In genomic region chr9:107463509-107463908, GRCm38 (mm10) we compare ENCODE assay signal across 9 mouse cellular contexts.
A peak's percentile ranks its signal among the peaks of the same experiment; 100 is the strongest.
DNase-seq lines count a peak whose midpoint lies in the region; ATAC-seq and TF ChIP-seq lines count a peak whose summit lies in the region.
"Had no signal": no experiment of that assay in that cellular context is flagged by ENCODE, and none has a peak within 500 bp of the region (broad histone marks: within the 10 kb centered on the region; RNA-seq: fewer than 3 reads in every experiment).

No protein-coding gene starts in this region.

- WGBS in forebrain, embryonic 10.5 days = 16% methylated on average over 7 of the region's 7 CpGs
- WGBS in heart, embryonic 13.5 days = 6% methylated on average over 7 of the region's 7 CpGs
- WGBS in kidney, postnatal 0 days = 12% methylated on average over 7 of the region's 7 CpGs
- 10% methylated on average over 7 of the region's 7 CpGs for WGBS in liver, embryonic 11.5 days
- whole genome bisulfite sequencing in neural tube, embryonic 11.5 days = 13% methylated on average over 7 of the region's 7 CpGs
- WGBS in stomach, postnatal 0 days = 20% methylated on average over 7 of the region's 7 CpGs

- no peak for TF ChIP-seq EP300 in stomach, postnatal 0 days (optimal IDR thresholded peaks at IDR 0.05)

- peak; percentile 59; the same call in 1 of the 2 replicates for ATAC-seq in heart, embryonic 13.5 days (ENCODE audit: extremely low read depth, insufficient number of reproducible peaks, low FRiP score, low TSS enrichment)
- ATAC-seq in kidney, postnatal 0 days (replicated peaks; ENCODE audit: low FRiP score, low read depth) = peak; percentile 74
- peak; percentile 69 for ATAC-seq in liver, embryonic 11.5 days (replicated peaks; ENCODE audit: low FRiP score)
- ATAC-seq in neural tube, embryonic 11.5 days (ENCODE audit: insufficient read depth, low FRiP score, low TSS enrichment) = peak; percentile 65
- peak; percentile 74 for ATAC-seq in stomach, postnatal 0 days (ENCODE audit: low FRiP score, low TSS enrichment)

- no peak for TF ChIP-seq POLR2A in brain, embryonic 14.5 days (IDR thresholded peaks at IDR 0.05; ENCODE audit: borderline replicate concordance, extremely low read depth, insufficient read depth, insufficient read length, poor library complexity, severe bottlenecking)

- H3K9ac ChIP-seq in heart, embryonic 13.5 days = 0 out of 2 replicates have a peak overlapping the region, but pooled peaks have one; percentile 39
- H3K9ac ChIP-seq in kidney, postnatal 0 days (ENCODE audit: low read depth, low read length) = no peak overlapping the region
- no peak overlapping the region for H3K9ac ChIP-seq in liver, embryonic 11.5 days (ENCODE audit: low read depth, low read length)
- H3K9ac ChIP-seq in neural tube, embryonic 11.5 days (ENCODE audit: low read length) = no peak overlapping the region
- H3K9ac ChIP-seq in stomach, postnatal 0 days (ENCODE audit: low read length) = no peak overlapping the region
- H3K9ac ChIP-seq: embryonic facial prominence, embryonic 13.5 days had no signal

- H3K27me3 ChIP-seq in forebrain, embryonic 10.5 days (ENCODE audit: poor library complexity, severe bottlenecking) = peaks cover 50% of the 10 kb centered on the region
- no peaks in the 10 kb centered on the region for H3K27me3 ChIP-seq in heart, embryonic 13.5 days (replicated peaks)
- no peaks in the 10 kb centered on the region for H3K27me3 ChIP-seq in kidney, postnatal 0 days (ENCODE audit: insufficient read depth, low read length)
- H3K27me3 ChIP-seq in liver, embryonic 11.5 days (replicated peaks; ENCODE audit: control insufficient read depth, insufficient read depth, low read length) = peaks cover 13% of the 10 kb centered on the region
- 0 out of 2 replicates have a peak, but pooled peaks cover 3% of the 10 kb centered on the region for H3K27me3 ChIP-seq in neural tube, embryonic 11.5 days (ENCODE audit: control insufficient read depth, insufficient read depth, low read length)
- H3K27me3 ChIP-seq in stomach, postnatal 0 days (ENCODE audit: control insufficient read depth, insufficient read depth, low read length) = no peaks in the 10 kb centered on the region

- TF ChIP-seq CTCF in brain, embryonic 14.5 days (IDR thresholded peaks at IDR 0.05; ENCODE audit: borderline replicate concordance, extremely low read depth, insufficient read depth, insufficient read length) = peak; percentile 92
- peak; percentile 93 for TF ChIP-seq CTCF in kidney, postnatal 0 days (IDR thresholded peaks at IDR 0.05; ENCODE audit: low read depth)
- peak; percentile 93 for TF ChIP-seq CTCF in stomach, postnatal 0 days (IDR thresholded peaks at IDR 0.05; ENCODE audit: low read depth)

- H3K36me3 ChIP-seq in forebrain, embryonic 10.5 days (replicated peaks) = no peaks in the 10 kb centered on the region
- H3K36me3 ChIP-seq in heart, embryonic 13.5 days = no peaks in the 10 kb centered on the region
- no peaks in the 10 kb centered on the region for H3K36me3 ChIP-seq in kidney, postnatal 0 days (ENCODE audit: insufficient read depth, low read length)
- no peaks in the 10 kb centered on the region for H3K36me3 ChIP-seq in liver, embryonic 11.5 days (ENCODE audit: control insufficient read depth, insufficient read depth, low read length)
- H3K36me3 ChIP-seq in neural tube, embryonic 11.5 days (ENCODE audit: control insufficient read depth, insufficient read depth, low read length) = no peaks in the 10 kb centered on the region
- no peaks in the 10 kb centered on the region for H3K36me3 ChIP-seq in stomach, postnatal 0 days (ENCODE audit: control insufficient read depth, insufficient read depth, low read length)
- H3K36me3 ChIP-seq: embryonic facial prominence, embryonic 13.5 days had no signal

- peaks cover 42% of the 10 kb centered on the region for H3K4me1 ChIP-seq in forebrain, embryonic 10.5 days
- peaks cover 42% of the 10 kb centered on the region for H3K4me1 ChIP-seq in heart, embryonic 13.5 days
- H3K4me1 ChIP-seq in kidney, postnatal 0 days (replicated peaks; ENCODE audit: insufficient read depth, low read length) = no peaks in the 10 kb centered on the region
- peaks cover 19% of the 10 kb centered on the region for H3K4me1 ChIP-seq in liver, embryonic 11.5 days (replicated peaks; ENCODE audit: control insufficient read depth, insufficient read depth, low read length)
- H3K4me1 ChIP-seq in neural tube, embryonic 11.5 days (ENCODE audit: control insufficient read depth, insufficient read depth, low read length) = no peaks in the 10 kb centered on the region
- H3K4me1 ChIP-seq in stomach, postnatal 0 days (replicated peaks; ENCODE audit: control insufficient read depth, insufficient read depth) = no peaks in the 10 kb centered on the region

- peak; percentile 45 for DNase-seq in CD4-positive helper T cell, adult 2 months (ENCODE audit: low read depth, low spot score)
- DNase-seq in brain, embryonic 14.5 days (ENCODE audit: low read depth) = peak; percentile 91
- peak; percentile 83 for DNase-seq in forebrain, embryonic 10.5 days (ENCODE audit: extremely low spot score, low spot score)
- DNase-seq in kidney, postnatal 0 days (ENCODE audit: low spot score) = peak; percentile 83
- DNase-seq in liver, embryonic 11.5 days (ENCODE audit: low spot score) = peak; percentile 82
- peak; percentile 90 for DNase-seq in neural tube, embryonic 11.5 days (ENCODE audit: low spot score)
- peak; percentile 87 for DNase-seq in stomach, postnatal 0 days (ENCODE audit: low spot score)

- no peak overlapping the region for H3K4me3 ChIP-seq in forebrain, embryonic 10.5 days
- H3K4me3 ChIP-seq in heart, embryonic 13.5 days = no peak overlapping the region
- H3K4me3 ChIP-seq in kidney, postnatal 0 days (replicated peaks; ENCODE audit: low read depth, low read length) = no peak overlapping the region
- no peak overlapping the region for H3K4me3 ChIP-seq in liver, embryonic 11.5 days (ENCODE audit: low read depth, low read length)
- no peak overlapping the region for H3K4me3 ChIP-seq in neural tube, embryonic 11.5 days (ENCODE audit: low read depth, low read length)
- no peak overlapping the region for H3K4me3 ChIP-seq in stomach, postnatal 0 days (ENCODE audit: low read depth, low read length)
- H3K4me3 ChIP-seq: embryonic facial prominence, embryonic 13.5 days had no signal

- H3K4me2 ChIP-seq in heart, embryonic 13.5 days = 0 out of 2 replicates have a peak overlapping the region, but pooled peaks have one; percentile 0
- no peak overlapping the region for H3K4me2 ChIP-seq in kidney, postnatal 0 days (ENCODE audit: low read length)
- H3K4me2 ChIP-seq in liver, embryonic 11.5 days = peak overlapping the region; percentile 23
- H3K4me2 ChIP-seq in neural tube, embryonic 11.5 days (ENCODE audit: low read depth) = no peak overlapping the region
- H3K4me2 ChIP-seq in stomach, postnatal 0 days (replicated peaks; ENCODE audit: low read depth) = no peak overlapping the region
- H3K4me2 ChIP-seq: embryonic facial prominence, embryonic 13.5 days had no signal

- no peaks in the 10 kb centered on the region for H3K9me3 ChIP-seq in forebrain, embryonic 10.5 days
- H3K9me3 ChIP-seq in heart, embryonic 13.5 days = no peaks in the 10 kb centered on the region
- H3K9me3 ChIP-seq in kidney, postnatal 0 days (replicated peaks; ENCODE audit: low read length) = no peaks in the 10 kb centered on the region
- no peaks in the 10 kb centered on the region for H3K9me3 ChIP-seq in liver, embryonic 11.5 days (ENCODE audit: control insufficient read depth, low read length)
- no peaks in the 10 kb centered on the region for H3K9me3 ChIP-seq in neural tube, embryonic 11.5 days (ENCODE audit: control insufficient read depth, low read length)
- no peaks in the 10 kb centered on the region for H3K9me3 ChIP-seq in stomach, postnatal 0 days (ENCODE audit: control insufficient read depth, low read length)
- H3K9me3 ChIP-seq: embryonic facial prominence, embryonic 13.5 days had no signal

- peak overlapping the region; percentile 68 for H3K27ac ChIP-seq in forebrain, embryonic 10.5 days
- peak overlapping the region; percentile 80 for H3K27ac ChIP-seq in heart, embryonic 13.5 days (replicated peaks)
- H3K27ac ChIP-seq in kidney, postnatal 0 days = no peak overlapping the region
- H3K27ac ChIP-seq in liver, embryonic 11.5 days (ENCODE audit: low read depth, low read length) = 0 out of 2 replicates have a peak overlapping the region, but pooled peaks have one; percentile 34
- no peak overlapping the region; the same call in 1 of the 2 replicates for H3K27ac ChIP-seq in neural tube, embryonic 11.5 days (ENCODE audit: low read depth, low read length)
- no peak overlapping the region for H3K27ac ChIP-seq in stomach, postnatal 0 days (replicated peaks)
- H3K27ac ChIP-seq: embryonic facial prominence, embryonic 13.5 days had no signal

Comparison
In these comparisons a context has a peak if more than half of its experiments do, and no peak if none do; other contexts are left out.
1. H3K27ac ChIP-seq: peak in forebrain, embryonic 10.5 days (single experiment), heart, embryonic 13.5 days (single experiment) and liver, embryonic 11.5 days (single experiment); none in kidney, postnatal 0 days (single experiment), neural tube, embryonic 11.5 days (single experiment) and stomach, postnatal 0 days (single experiment).
2. H3K4me2 ChIP-seq: peak in heart, embryonic 13.5 days (single experiment) and liver, embryonic 11.5 days (single experiment); none in kidney, postnatal 0 days (single experiment), neural tube, embryonic 11.5 days (single experiment) and stomach, postnatal 0 days (single experiment).
3. Peak in every context shown above with its lines, with median percentiles within 50 percentile points of each other: DNase-seq, CTCF ChIP-seq and ATAC-seq.